Mouse (Mus musculus) kidney, postnatal 14 days (tissue): ENCODE results near the gene Olfr850.

Source experiments
- DNase-seq: peaks from one replicate; pipeline ENCODE4 v3.0.0; 2022; ENCODE audit warnings: mixed read lengths

Olfr850 gene

DNA sequence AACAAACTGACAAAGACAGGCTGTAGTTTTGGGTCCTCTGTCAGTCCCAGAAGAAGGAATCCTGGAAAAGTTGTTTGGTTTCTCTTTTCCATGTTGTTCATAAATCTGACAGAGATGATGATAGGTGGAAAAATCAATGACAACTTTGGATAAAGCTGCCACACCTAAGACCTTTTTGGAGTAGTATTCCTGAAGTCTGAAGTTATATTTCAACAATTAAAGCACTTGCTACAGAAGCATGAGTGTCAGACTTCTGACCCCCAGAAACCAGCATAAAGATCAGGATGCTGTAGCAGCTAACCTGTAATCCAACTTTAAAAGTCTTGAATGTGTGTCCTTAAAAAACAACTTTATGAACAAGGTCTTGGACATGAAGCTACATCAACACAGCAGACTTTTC, at the start of gene Olfr850:
TSS of gene Olfr850 (minus strand) at position 101 of the 400 bp plus-strand sequence.
- DNase-seq, result no peak

DNA sequence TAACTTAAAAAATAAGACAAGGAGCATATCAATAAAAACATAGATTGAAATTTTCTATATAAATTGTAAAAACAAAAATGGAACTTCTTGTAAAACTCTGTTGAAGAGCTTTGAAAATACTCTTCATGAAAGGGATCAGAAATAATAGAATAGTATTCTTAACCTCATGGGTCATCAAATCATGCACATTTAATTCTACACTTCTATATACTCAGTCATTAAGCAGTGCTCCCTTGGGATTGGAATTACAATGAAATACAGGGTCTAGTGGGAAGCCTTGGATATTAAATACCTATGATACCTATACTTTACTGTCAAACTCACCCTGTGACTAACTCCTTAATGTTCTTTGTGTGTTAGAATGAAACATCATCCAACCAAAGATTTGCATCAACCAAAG, 14.9 kb upstream of the Olfr850 start, which contains the start of gene Olfr851:
TSS of gene Olfr851 (plus strand) at position 301 of the 400 bp plus-strand sequence.
- no peak for DNase-seq

DNA sequence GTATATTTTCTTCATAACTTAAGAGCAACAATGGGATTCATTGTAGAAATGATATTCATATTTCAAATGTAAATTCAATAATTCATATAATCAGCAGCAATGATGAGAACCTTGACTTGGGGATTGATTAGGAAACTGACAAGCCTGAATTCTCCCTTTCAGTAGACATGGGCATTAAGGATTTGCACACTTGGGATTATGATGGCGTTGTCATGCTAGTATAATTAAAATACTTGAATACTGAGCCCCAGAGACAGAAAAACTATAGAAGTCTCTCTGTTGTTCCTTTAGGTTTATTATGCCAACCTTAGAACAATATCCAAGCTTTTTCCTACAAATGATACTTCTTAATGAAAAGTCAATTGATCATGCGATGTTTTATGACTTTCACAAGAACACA, 38.1 kb downstream of the Olfr850 start, which contains the start of gene Olfr849:
TSS of gene Olfr849 (plus strand) at position 301 of the 400 bp plus-strand sequence.
- DNase-seq, result no peak
